ENCODE assay signal across 1 mouse cellular context in the genomic region with DNA sequence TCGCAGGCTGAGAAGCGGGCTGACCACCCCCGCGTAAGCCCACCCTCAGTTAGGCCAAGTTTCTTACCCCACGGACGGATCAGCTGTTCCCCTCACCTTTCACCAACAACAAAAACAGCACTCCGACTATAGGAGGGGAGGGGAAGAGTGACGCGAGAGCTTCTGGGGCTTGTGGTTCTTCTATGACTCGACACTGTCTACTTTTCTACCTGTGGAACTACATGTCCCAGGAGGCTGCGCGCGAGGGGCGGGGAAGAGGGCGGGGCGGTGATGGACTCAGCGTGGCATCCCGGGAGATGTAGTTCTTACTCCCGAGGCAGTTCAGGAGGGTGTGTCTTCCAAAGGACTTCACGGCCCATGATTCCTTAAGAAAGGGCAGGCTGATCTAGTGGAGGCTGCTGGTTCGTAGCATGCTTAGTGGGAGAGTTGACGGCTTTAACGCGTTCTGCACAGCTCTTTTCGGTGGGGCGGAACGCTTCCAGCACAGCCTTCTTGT.
TF ChIP-seq lines count a peak whose summit lies in the region.

TSS of gene Calcoco1 (minus strand) at position 199 of the 496 bp plus-strand sequence.

TF ChIP-seq in CH12.LX, 34 proteins besides CTCF, POLR2A, EP300 and RAD21 (continued from another document):
- TF ChIP-seq E2F4 (IDR thresholded peaks at IDR 0.05; ENCODE audit: insufficient replicate concordance, low read depth, low read length) (no peak), CHD1 (IDR thresholded peaks at IDR 0.05; ENCODE audit: low read depth, low read length) (no peak), MAZ (IDR thresholded peaks at IDR 0.05; ENCODE audit: low read depth, low read length) (peak; percentile 99), ZMIZ1 (IDR thresholded peaks at IDR 0.05; ENCODE audit: low read depth, low read length) (no peak), UBTF (IDR thresholded peaks at IDR 0.05; ENCODE audit: low read depth, low read length) (no peak), NELFE (IDR thresholded peaks at IDR 0.05; ENCODE audit: low read depth, low read length) (peak; percentile 26; the same call in 1 of the 2 replicates), MXI1 (IDR thresholded peaks at IDR 0.05; ENCODE audit: low read depth, low read length) (peak; percentile 76; the same call in 1 of the 2 replicates)
